Mouse (Mus musculus): ENCODE data around the gene Cacng1. TPM values are rescaled to one million over a fixed set of nuclear protein-coding genes. Genes with fewer than 3 reads are reported as not detected.

Cacng1 gene
- polyA plus RNA-seq, 1 experiment from 2014 or later, result 0.20 TPM

DNA sequence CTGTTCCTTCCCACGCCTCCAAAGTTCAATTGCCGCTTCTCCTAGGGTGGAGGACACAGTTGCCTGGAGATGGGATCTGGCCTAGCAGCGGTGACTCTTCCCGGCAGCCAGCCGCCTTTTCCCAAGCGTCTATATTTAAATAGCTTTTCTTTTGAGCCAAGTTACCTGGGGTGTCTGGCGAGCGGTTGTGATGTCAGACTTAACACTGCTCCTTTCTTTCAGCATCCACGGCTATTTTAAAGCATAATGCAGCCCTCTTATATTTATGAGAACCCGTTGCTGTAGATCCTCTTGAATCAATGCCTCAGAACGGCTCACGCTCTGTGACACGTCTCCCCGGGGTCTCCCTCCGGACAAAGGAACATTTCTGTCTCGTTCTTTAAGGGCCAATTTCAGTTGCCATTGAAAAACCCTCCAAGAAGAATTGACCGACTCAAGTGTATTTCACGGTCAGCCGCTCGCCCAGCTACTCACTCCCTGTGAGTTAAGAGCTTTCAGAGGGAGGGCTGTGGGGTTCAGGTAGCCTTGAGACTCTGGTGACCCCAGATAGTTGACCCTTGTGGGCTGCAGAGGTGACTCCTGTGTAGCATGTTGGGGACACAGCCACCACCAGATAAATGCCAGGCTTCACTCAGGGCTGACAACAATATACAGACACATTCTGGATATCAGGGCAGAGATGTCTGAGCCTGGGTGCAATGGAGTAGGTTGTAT, 8.3 kb downstream of the Cacng1 start:
- Histone ChIP-seq H3K4me3 (ENCODE audit: low read depth, low read length) (no peak overlapping the region), H3K9ac (no peak overlapping the region), H3K9me3 (ENCODE audit: low read depth, low read length) (no peaks in the 10 kb centered on the region), H3K36me3 (ENCODE audit: insufficient read depth) (no peaks in the 10 kb centered on the region), H3K27ac (ENCODE audit: low read depth) (no peak overlapping the region), H3K4me1 (ENCODE audit: insufficient read depth) (no peaks in the 10 kb centered on the region), H3K4me2 (no peak overlapping the region), H3K27me3 (ENCODE audit: insufficient read depth, low read length) (no peaks in the 10 kb centered on the region)
- 60% methylated on average over 20 of the region's 20 CpGs for WGBS
- ATAC-seq (ENCODE audit: insufficient read depth) (no peak), DNase-seq (no peak)
- TF ChIP-seq CTCF (IDR thresholded peaks at IDR 0.05; ENCODE audit: low read depth), result no peak

DNA sequence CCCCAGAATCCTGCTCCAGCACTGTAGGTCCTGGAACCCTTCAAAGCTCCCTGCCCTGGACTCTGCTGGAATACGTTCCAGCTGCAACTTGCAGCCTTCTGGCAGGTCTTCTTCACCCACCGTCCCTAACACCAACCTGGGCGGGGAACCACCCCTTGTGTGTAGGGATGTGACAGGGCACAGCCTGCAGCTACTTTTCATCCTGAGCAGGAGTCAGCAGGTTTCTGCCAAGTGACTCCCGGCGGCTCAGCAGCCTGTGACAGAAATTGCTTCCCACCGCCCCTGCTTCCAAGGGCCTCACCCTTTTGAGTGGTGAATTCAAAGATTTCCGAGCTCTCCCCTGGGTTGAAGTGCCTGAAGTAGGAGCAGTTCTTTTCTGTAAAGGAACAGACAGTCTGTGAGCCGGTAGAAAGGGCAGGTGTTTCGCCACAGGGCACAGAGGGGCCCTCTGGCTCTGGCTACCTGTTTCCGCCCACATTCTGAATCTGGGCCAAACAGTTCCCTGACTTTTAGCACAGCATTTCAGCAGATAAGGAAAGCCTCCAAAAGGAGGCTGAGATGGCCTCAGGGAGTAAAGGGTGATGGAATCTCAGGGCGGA, 10.7 kb downstream of the Cacng1 start:
- no peak overlapping the region for H3K9ac ChIP-seq
- no peak overlapping the region for H3K4me2 ChIP-seq
- H3K4me3 ChIP-seq (ENCODE audit: low read depth, low read length), result no peak overlapping the region
- H3K9me3 ChIP-seq (ENCODE audit: low read depth, low read length), result no peaks in the 10 kb centered on the region
- H3K36me3 ChIP-seq (ENCODE audit: insufficient read depth), result no peaks in the 10 kb centered on the region
- no peak for ATAC-seq (ENCODE audit: insufficient read depth)
- H3K27ac ChIP-seq (ENCODE audit: low read depth), result no peak overlapping the region
- peak; percentile 19 for DNase-seq
- H3K27me3 ChIP-seq (ENCODE audit: insufficient read depth, low read length), result no peaks in the 10 kb centered on the region
- 49% methylated on average over 11 of the region's 11 CpGs for WGBS
- TF ChIP-seq CTCF (IDR thresholded peaks at IDR 0.05; ENCODE audit: low read depth), result no peak
- H3K4me1 ChIP-seq (ENCODE audit: insufficient read depth), result no peaks in the 10 kb centered on the region

GRCm38 (mm10) chr11:107705060-107705459, 11.3 kb downstream of the Cacng1 start:
- H3K27me3 ChIP-seq (ENCODE audit: insufficient read depth, low read length), result no peaks in the 10 kb centered on the region
- no peak for DNase-seq
- WGBS, result 78% methylated on average over 6 of the region's 6 CpGs
- no peak for ATAC-seq (ENCODE audit: insufficient read depth)
- no peaks in the 10 kb centered on the region for H3K36me3 ChIP-seq (ENCODE audit: insufficient read depth)
- H3K27ac ChIP-seq (ENCODE audit: low read depth), result no peak overlapping the region
- no peak overlapping the region for H3K4me3 ChIP-seq (ENCODE audit: low read depth, low read length)
- H3K4me1 ChIP-seq (ENCODE audit: insufficient read depth), result no peaks in the 10 kb centered on the region
- no peak for TF ChIP-seq CTCF (IDR thresholded peaks at IDR 0.05; ENCODE audit: low read depth)
- no peak overlapping the region for H3K4me2 ChIP-seq
- H3K9me3 ChIP-seq (ENCODE audit: low read depth, low read length), result no peaks in the 10 kb centered on the region
- no peak overlapping the region for H3K9ac ChIP-seq

- H3K4me2 ChIP-seq, result no peak overlapping the region
Measured at GRCm38 (mm10) chr11:107703272-107704134, 12.8 kb downstream of the Cacng1 start.

GRCm38 (mm10) chr11:107699967-107700366, 16.4 kb downstream of the Cacng1 start:
- no peak for ATAC-seq (ENCODE audit: insufficient read depth)

More at GRCm38 (mm10) chr11:107703272-107704134, 12.8 kb downstream of the Cacng1 start:
- no peak for TF ChIP-seq CTCF (IDR thresholded peaks at IDR 0.05; ENCODE audit: low read depth)
- H3K27me3 ChIP-seq (ENCODE audit: insufficient read depth, low read length), result no peaks in the 10 kb centered on the region
- no peak for ATAC-seq (ENCODE audit: insufficient read depth)
- no peak overlapping the region for H3K4me3 ChIP-seq (ENCODE audit: low read depth, low read length)
- H3K9me3 ChIP-seq (ENCODE audit: low read depth, low read length), result no peaks in the 10 kb centered on the region
- no peaks in the 10 kb centered on the region for H3K36me3 ChIP-seq (ENCODE audit: insufficient read depth)
- WGBS, result 50% methylated on average over 27 of the region's 27 CpGs
- H3K4me1 ChIP-seq (ENCODE audit: insufficient read depth), result no peaks in the 10 kb centered on the region
- DNase-seq, result no peak
- no peak overlapping the region for H3K27ac ChIP-seq (ENCODE audit: low read depth)
- H3K9ac ChIP-seq, result no peak overlapping the region

GRCm38 (mm10) chr11:107693338-107693737, 23.0 kb downstream of the Cacng1 start:
- H3K27me3 ChIP-seq (ENCODE audit: insufficient read depth, low read length), result no peaks in the 10 kb centered on the region
- H3K27ac ChIP-seq (ENCODE audit: low read depth), result no peak overlapping the region
- no peak overlapping the region for H3K4me3 ChIP-seq (ENCODE audit: low read depth, low read length)
- H3K4me1 ChIP-seq (ENCODE audit: insufficient read depth), result no peaks in the 10 kb centered on the region
- H3K36me3 ChIP-seq (ENCODE audit: insufficient read depth), result peaks cover 5% of the 10 kb centered on the region; the same call in 1 of the 2 replicates
- WGBS, result 68% methylated on average over 6 of the region's 6 CpGs
- ATAC-seq (ENCODE audit: insufficient read depth) (no peak), DNase-seq (no peak)
- no peak overlapping the region for H3K4me2 ChIP-seq
- no peaks in the 10 kb centered on the region for H3K9me3 ChIP-seq (ENCODE audit: low read depth, low read length)
- TF ChIP-seq CTCF (IDR thresholded peaks at IDR 0.05; ENCODE audit: low read depth), result no peak
- H3K9ac ChIP-seq, result no peak overlapping the region

More at GRCm38 (mm10) chr11:107699967-107700366, 16.4 kb downstream of the Cacng1 start:
- DNase-seq, result no peak
- Histone ChIP-seq H3K4me1 (ENCODE audit: insufficient read depth) (no peaks in the 10 kb centered on the region), H3K27ac (ENCODE audit: low read depth) (no peak overlapping the region), H3K36me3 (ENCODE audit: insufficient read depth) (no peaks in the 10 kb centered on the region), H3K4me2 (no peak overlapping the region), H3K4me3 (ENCODE audit: low read depth, low read length) (no peak overlapping the region), H3K9ac (no peak overlapping the region), H3K27me3 (ENCODE audit: insufficient read depth, low read length) (no peaks in the 10 kb centered on the region), H3K9me3 (ENCODE audit: low read depth, low read length) (no peaks in the 10 kb centered on the region)
- TF ChIP-seq CTCF (IDR thresholded peaks at IDR 0.05; ENCODE audit: low read depth), result no peak
- 90% methylated on average over 4 of the region's 4 CpGs for WGBS

GRCm38 (mm10) chr11:107691569-107691968, 24.8 kb downstream of the Cacng1 start:
- Histone ChIP-seq H3K9me3 (ENCODE audit: low read depth, low read length) (no peaks in the 10 kb centered on the region), H3K4me2 (no peak overlapping the region), H3K9ac (no peak overlapping the region), H3K27me3 (ENCODE audit: insufficient read depth, low read length) (no peaks in the 10 kb centered on the region), H3K4me3 (ENCODE audit: low read depth, low read length) (no peak overlapping the region), H3K4me1 (ENCODE audit: insufficient read depth) (no peaks in the 10 kb centered on the region), H3K36me3 (ENCODE audit: insufficient read depth) (peaks cover 13% of the 10 kb centered on the region), H3K27ac (ENCODE audit: low read depth) (no peak overlapping the region)
- peak; percentile 43 for DNase-seq
- ATAC-seq (ENCODE audit: insufficient read depth), result no peak
- TF ChIP-seq CTCF (IDR thresholded peaks at IDR 0.05; ENCODE audit: low read depth), result no peak
- WGBS, result 43% methylated on average over 8 of the region's 8 CpGs

All from lung, embryonic 14.5 days (tissue).